Comparison of ENCODE assay signal across 8 mouse cellular contexts in the genomic region with DNA sequence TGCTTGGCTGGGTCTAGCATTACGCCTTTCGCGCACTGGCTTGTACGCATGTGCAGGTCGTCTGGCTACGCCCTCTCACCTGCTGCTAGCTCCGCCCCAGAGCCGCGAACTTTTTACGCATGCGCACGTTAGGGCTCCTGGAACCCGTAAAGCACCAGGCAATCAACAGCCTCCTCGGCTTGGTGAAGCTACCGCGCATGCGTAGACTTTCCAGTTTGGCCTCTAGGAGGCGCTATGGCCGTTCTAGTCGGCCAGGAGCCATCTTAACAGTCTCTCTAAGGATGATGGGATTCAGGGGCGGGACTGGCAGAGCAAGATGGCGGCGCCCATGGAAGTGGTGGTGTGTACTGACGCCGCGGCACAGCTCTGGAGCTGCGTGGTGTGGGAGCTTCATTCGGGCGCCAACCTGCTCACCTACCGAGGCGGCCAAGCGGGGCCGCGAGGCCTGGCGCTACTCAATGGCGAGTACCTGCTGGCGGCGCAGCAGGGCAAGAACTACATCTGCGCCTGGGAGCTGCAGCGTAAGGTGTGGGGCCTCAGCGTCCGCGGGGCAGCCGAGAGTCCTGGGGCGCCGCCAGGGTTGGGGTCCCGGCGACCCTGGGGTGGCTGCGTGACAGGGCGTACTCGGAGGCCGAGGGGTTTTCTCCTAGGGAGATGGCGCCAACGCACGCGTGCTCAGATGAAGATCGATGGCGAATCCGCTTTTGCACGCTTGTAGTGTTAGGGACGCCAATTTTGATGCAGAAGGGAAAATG. TPM values are rescaled to one million over a fixed set of nuclear protein-coding genes. Genes with fewer than 3 reads are reported as not detected.
DNase-seq lines count a peak whose midpoint lies in the region; ATAC-seq and TF ChIP-seq lines count a peak whose summit lies in the region.

A gene (plus strand): TSS at position 306 of the 755 bp plus-strand sequence.

- no peak for TF ChIP-seq EP300 in MEL (IDR thresholded peaks at IDR 0.05; ENCODE audit: low read depth in 1 of 2, low read length in 2 of 2)

- peaks cover 2 to 8% of the 10 kb centered on the region in 2 experiments; a peak in 2 of 4 replicates for H3K36me3 ChIP-seq in MEL (ENCODE audit: control insufficient read depth in 1 of 2, insufficient read depth in 2 of 2, low read length in 2 of 2)
- peaks cover 31% of the 10 kb centered on the region for H3K36me3 ChIP-seq in forebrain, postnatal 0 days (ENCODE audit: insufficient read depth)
- peaks cover 35% of the 10 kb centered on the region for H3K36me3 ChIP-seq in lung, embryonic 15.5 days

- peak; percentile 83 for TF ChIP-seq RAD21 in MEL (IDR thresholded peaks at IDR 0.05; ENCODE audit: low read depth, low read length)

- H3K9me3 ChIP-seq in MEL (replicated peaks; ENCODE audit: insufficient read depth, low read length), result no peaks in the 10 kb centered on the region
- no peaks in the 10 kb centered on the region for H3K9me3 ChIP-seq in forebrain, postnatal 0 days (ENCODE audit: low read length)
- H3K9me3 ChIP-seq in lung, embryonic 15.5 days, result no peaks in the 10 kb centered on the region

- peaks cover 0 to 12% of the 10 kb centered on the region in 2 experiments; a peak in 3 of 4 replicates for H3K4me1 ChIP-seq in MEL (ENCODE audit: control insufficient read depth in 1 of 2, insufficient read depth in 2 of 2, low read length in 2 of 2)
- no peaks in the 10 kb centered on the region; the same call in 1 of the 2 replicates for H3K4me1 ChIP-seq in cerebellum, adult 2 months (ENCODE audit: control insufficient read depth, insufficient read depth, low read length)
- no peaks in the 10 kb centered on the region for H3K4me1 ChIP-seq in forebrain, postnatal 0 days (ENCODE audit: insufficient read depth)
- H3K4me1 ChIP-seq in lung, embryonic 15.5 days, result peaks cover 23% of the 10 kb centered on the region

- ATAC-seq in forebrain, postnatal 0 days, result peak; percentile 97
- peak; percentile 95 for ATAC-seq in lung, embryonic 15.5 days (ENCODE audit: borderline replicate concordance, extremely low read depth, low FRiP score, low TSS enrichment)

- peak within 1 kb of the TSS; percentile 85 for H3K9ac ChIP-seq in MEL (ENCODE audit: control insufficient read depth, low read depth, low read length, poor library complexity, severe bottlenecking)
- H3K9ac ChIP-seq in forebrain, postnatal 0 days, result peak within 1 kb of the TSS; percentile 84
- H3K9ac ChIP-seq in lung, embryonic 15.5 days, result peak within 1 kb of the TSS; percentile 94

- peak within 1 kb of the TSS; percentile 86 for H3K4me2 ChIP-seq in forebrain, postnatal 0 days (ENCODE audit: low read depth)
- H3K4me2 ChIP-seq in lung, embryonic 15.5 days, result peak within 1 kb of the TSS; percentile 75

- TF ChIP-seq POLR2A in MEL (IDR thresholded peaks at IDR 0.05; ENCODE audit: control insufficient read depth in 1 of 2, insufficient read depth in 1 of 2, low read depth in 1 of 2, low read length in 2 of 2, poor library complexity in 1 of 2), result peak; percentile 57 to 87
- TF ChIP-seq POLR2A in cerebellum, adult 2 months (IDR thresholded peaks at IDR 0.05; ENCODE audit: borderline replicate concordance, insufficient read depth, low read length), result peak; percentile 33; the same call in 1 of the 2 replicates

- peak within 1 kb of the TSS; percentile 37 for H3K27ac ChIP-seq in MEL (ENCODE audit: control insufficient read depth, low read depth, low read length)
- H3K27ac ChIP-seq in cerebellum, adult 2 months (ENCODE audit: insufficient read depth, low read length), result no peak within 1 kb of the TSS
- peak within 1 kb of the TSS; percentile 69 for H3K27ac ChIP-seq in forebrain, postnatal 0 days (ENCODE audit: low read depth, low read length)
- peak within 1 kb of the TSS; percentile 65 for H3K27ac ChIP-seq in lung, embryonic 15.5 days

- peak; percentile 85 to 99 (median 94) for TF ChIP-seq CTCF in MEL (IDR thresholded peaks at IDR 0.05 in 2 of 3, conservative IDR thresholded peaks at IDR 0.05 in 1 of 3; ENCODE audit: control insufficient read depth in 1 of 3, insufficient read depth in 1 of 3, low read depth in 2 of 3, low read length in 3 of 3, poor library complexity in 1 of 3, severe bottlenecking in 1 of 3)
- peak; percentile 86 for TF ChIP-seq CTCF in cerebellum, adult 2 months (IDR thresholded peaks at IDR 0.05; ENCODE audit: borderline replicate concordance, insufficient read depth, low read depth, low read length)
- peak; percentile 99 for TF ChIP-seq CTCF in forebrain, postnatal 0 days (IDR thresholded peaks at IDR 0.05; ENCODE audit: low read depth)

- peak; percentile 99 for DNase-seq in MEL (ENCODE audit: low read depth, low spot score)
- DNase-seq in cerebellum, adult 2 months, result peak; percentile 100
- DNase-seq in forebrain, postnatal 0 days, result peak; percentile 100
- DNase-seq in heart, postnatal 4 days, result peak; percentile 100
- DNase-seq in layer of hippocampus, adult 8-10 months (ENCODE audit: low spot score in 2 of 2), result peak; percentile 99 to 100
- peak; percentile 99 for DNase-seq in ovary, adult 18-20 months (ENCODE audit: low spot score)
- peak; percentile 100 for DNase-seq in thymus, postnatal 0 days (ENCODE audit: low spot score)

- H3K27me3 ChIP-seq in MEL (ENCODE audit: control insufficient read depth in 1 of 2, insufficient read depth in 2 of 2, low read length in 2 of 2), result no peaks in the 10 kb centered on the region
- no peaks in the 10 kb centered on the region for H3K27me3 ChIP-seq in cerebellum, adult 2 months (ENCODE audit: control insufficient read depth, insufficient read depth, low read length)
- H3K27me3 ChIP-seq in forebrain, postnatal 0 days (ENCODE audit: insufficient read depth, low read length), result no peaks in the 10 kb centered on the region
- no peaks in the 10 kb centered on the region for H3K27me3 ChIP-seq in lung, embryonic 15.5 days

- WGBS in cerebellum, adult 2 months, result under 1% methylated on average over 61 of the region's 61 CpGs
- WGBS in forebrain, postnatal 0 days, result 1% methylated on average over 61 of the region's 61 CpGs
- under 1% methylated on average over 61 of the region's 61 CpGs for WGBS in lung, embryonic 15.5 days

- H3K79me2 ChIP-seq in MEL (ENCODE audit: control insufficient read depth, insufficient read depth, low read length, poor library complexity), result peaks cover 11% of the 10 kb centered on the region

- peak within 1 kb of the TSS; percentile 70 to 83 for H3K4me3 ChIP-seq in MEL (ENCODE audit: control insufficient read depth in 1 of 2, insufficient read depth in 1 of 2, low read depth in 2 of 2, low read length in 2 of 2)
- H3K4me3 ChIP-seq in cerebellum, adult 2 months (replicated peaks; ENCODE audit: insufficient read depth, low read depth, low read length), result peak within 1 kb of the TSS; percentile 72
- peak within 1 kb of the TSS; percentile 79 for H3K4me3 ChIP-seq in forebrain, postnatal 0 days (ENCODE audit: low read depth, low read length)
- H3K4me3 ChIP-seq in lung, embryonic 15.5 days, result peak within 1 kb of the TSS; percentile 98

TF ChIP-seq in MEL, 35 proteins besides CTCF, POLR2A, EP300 and RAD21 (continues in another document):
- no peak for TF ChIP-seq JUND (IDR thresholded peaks at IDR 0.05; ENCODE audit: low read depth, low read length)
- TF ChIP-seq GATA1 (IDR thresholded peaks at IDR 0.05; ENCODE audit: low read depth, low read length), result no peak
- no peak for TF ChIP-seq MYB (IDR thresholded peaks at IDR 0.05; ENCODE audit: low read depth, low read length)
- no peak for TF ChIP-seq CHD2 (IDR thresholded peaks at IDR 0.05; ENCODE audit: low read length)
- TF ChIP-seq UBTF (IDR thresholded peaks at IDR 0.05; ENCODE audit: borderline replicate concordance, insufficient read depth, low read depth, low read length), result no peak
- TF ChIP-seq ZC3H11A (IDR thresholded peaks at IDR 0.05; ENCODE audit: low read depth, low read length), result peak; percentile 62
- TF ChIP-seq MYC (IDR thresholded peaks at IDR 0.05; ENCODE audit: low read depth, low read length), result peak; percentile 73; the same call in 1 of the 2 replicates
- TF ChIP-seq ZMIZ1 (IDR thresholded peaks at IDR 0.05; ENCODE audit: low read depth, low read length), result 0 out of 2 replicates have a peak, but pooled peaks have one; percentile 34
- no peak for TF ChIP-seq RCOR1 (IDR thresholded peaks at IDR 0.05; ENCODE audit: low read depth, low read length)
- no peak for TF ChIP-seq BHLHE40 (IDR thresholded peaks at IDR 0.05; ENCODE audit: borderline replicate concordance, low read depth, low read length)
- 0 out of 2 replicates have a peak, but pooled peaks have one; percentile 43 for TF ChIP-seq POLR2AphosphoS2 (IDR thresholded peaks at IDR 0.05; ENCODE audit: low read length)
- peak; percentile 88 for TF ChIP-seq TBP (IDR thresholded peaks at IDR 0.05; ENCODE audit: low read depth, low read length)
- TF ChIP-seq HCFC1 (IDR thresholded peaks at IDR 0.05; ENCODE audit: low read depth, low read length), result peak; percentile 95
- TF ChIP-seq SIN3A (IDR thresholded peaks at IDR 0.05; ENCODE audit: low read length), result peak; percentile 99
- TF ChIP-seq MAZ (IDR thresholded peaks at IDR 0.05; ENCODE audit: low read depth, low read length), result 0 out of 2 replicates have a peak, but pooled peaks have one; percentile 51
- 0 out of 2 replicates have a peak, but pooled peaks have one; percentile 5 for TF ChIP-seq USF1 (IDR thresholded peaks at IDR 0.05; ENCODE audit: low read depth, low read length)
- TF ChIP-seq TAL1 (IDR thresholded peaks at IDR 0.05; ENCODE audit: low read length), result no peak
- TF ChIP-seq ZNF384 (IDR thresholded peaks at IDR 0.05; ENCODE audit: low read depth, low read length), result no peak
- TF ChIP-seq ELF1 (IDR thresholded peaks at IDR 0.05; ENCODE audit: low read depth, low read length), result peak; percentile 30; the same call in 1 of the 2 replicates
- TF ChIP-seq MXI1 (IDR thresholded peaks at IDR 0.05; ENCODE audit: low read depth, low read length), result peak; percentile 99
- TF ChIP-seq NRF1 (IDR thresholded peaks at IDR 0.05; ENCODE audit: insufficient read depth, low read depth, low read length, poor library complexity, severe bottlenecking), result peak; percentile 92
- peak; percentile 68; the same call in 1 of the 2 replicates for TF ChIP-seq KAT2A (conservative IDR thresholded peaks at IDR 0.05; ENCODE audit: low read depth, low read length)

RNA-seq across cellular contexts. Expression of the gene that starts here (rescaled TPM):
- total RNA-seq in MEL (2012; rRNA removed), result 94.5 and 107 TPM in 2 replicates
- polyA plus RNA-seq in MEL (2012; ENCODE audit: insufficient read depth in 1 of 2, insufficient read length in 2 of 2, low read depth in 1 of 2, low replicate concordance in 2 of 2, missing spikeins in 1 of 2), result 10 to 100 TPM in 1 of 2 experiments, not detected in 1; 89.5 TPM
- 56.2 and 57.4 TPM in 2 replicates for polyA plus RNA-seq in cerebellum, adult 2 months (2012; rRNA removed)
- 58.2 and 84.6 TPM in 2 replicates for total RNA-seq in forebrain, postnatal 0 days (2014; rRNA removed)
- 91.9 and 107 TPM in 2 replicates for polyA plus RNA-seq in forebrain, postnatal 0 days (2015; fragmentation: Nextera tagmentation; extraction: Ambion mirVana)
- 10 to 100 TPM; 25.5 to 28.5 TPM for total RNA-seq in heart, postnatal 4 days (2021)
- 10 to 100 TPM; 42.9 to 50.8 (median 48.6) TPM for total RNA-seq in layer of hippocampus, adult 8-10 months (2022)
- polyA plus RNA-seq in lung, embryonic 15.5 days (2015; fragmentation: Nextera tagmentation; extraction: Ambion mirVana), result 95.1 and 96.2 TPM in 2 replicates
- polyA plus RNA-seq in thymus, postnatal 0 days (2015; fragmentation: Nextera tagmentation; extraction: Ambion mirVana), result 77.5 and 85.8 TPM in 2 replicates
